Mouse (Mus musculus) heart, postnatal 0 days (tissue): ENCODE measurements at regions not wholly inside any gene's neighbourhood (a gene's known extent, or its start where the extent isn't known, plus 50 kb on each side); places are given as distances from the start of the nearest gene placed in this dataset.

Experiments
- ATAC-seq: fragments of 200-750 bp; cut with Nextera tagmentation; 2 replicates; pipeline ENCODE4 v1.8.0; 2017; ENCODE audit warnings: low read depth, moderate number of reproducible peaks, moderate library complexity; ENCODE audit not compliant: insufficient read depth
- DNase-seq: peaks from one replicate; pipeline ENCODE4 v3.0.0-alpha.2; 2016; ENCODE audit warnings: low spot score
- H3K27ac ChIP-seq: fragments of 300-500 bp; sonication (generic); 2 replicates; pipeline ENCODE4 v1.5.1; 2014; ENCODE audit warnings: low read depth, mild to moderate bottlenecking
- H3K27me3 ChIP-seq: fragments of 300-500 bp; sonication (generic); 2 replicates; pipeline ENCODE4 v1.6.1; 2014; ENCODE audit warnings: low read length, mixed read lengths; ENCODE audit not compliant: control insufficient read depth, insufficient read depth
- H3K36me3 ChIP-seq: fragments of 300-500 bp; sonication (generic); replicated peaks from 2 replicates; pipeline ENCODE4 v1.6.1; 2014; ENCODE audit warnings: low read length, mixed read lengths; ENCODE audit not compliant: control insufficient read depth, insufficient read depth
- H3K4me1 ChIP-seq: fragments of 300-500 bp; sonication (generic); 2 replicates; pipeline ENCODE4 v1.6.1; 2014; ENCODE audit warnings: antibody characterized with exemption; ENCODE audit not compliant: control insufficient read depth, insufficient read depth
- H3K4me2 ChIP-seq: fragments of 300-500 bp; sonication (generic); 2 replicates; pipeline ENCODE4 v1.6.1; 2014; ENCODE audit warnings: low read depth, mild to moderate bottlenecking, low read length, moderate library complexity
- H3K4me3 ChIP-seq: fragments of 300-500 bp; sonication (generic); 2 replicates; pipeline ENCODE4 v1.5.1; 2014; ENCODE audit warnings: low read depth, low read length
- H3K9ac ChIP-seq: fragments of 300-500 bp; sonication (generic); replicated peaks from 2 replicates; pipeline ENCODE4 v1.6.1; 2014; ENCODE audit warnings: low read depth, low read length, mixed read lengths
- H3K9me3 ChIP-seq: fragments of 300-500 bp; sonication (generic); replicated peaks from 2 replicates; pipeline ENCODE4 v1.6.1; 2016; ENCODE audit warnings: low read length; ENCODE audit not compliant: control insufficient read depth
- CTCF ChIP-seq: IDR thresholded peaks from 2 replicates; pipeline ENCODE4 v1.5.1; 2016; ENCODE audit warnings: antibody characterized with exemption, control low read depth, low read depth
- EP300 ChIP-seq: IDR thresholded peaks from 2 replicates; pipeline ENCODE4 v1.6.1; 2016; ENCODE audit warnings: antibody characterized with exemption, low read depth
- WGBS: fragments of 180-500 bp; shearing (Covaris S2); extraction: QIAGEN DNeasy Blood & Tissue Kit; methylation state at CpG from one replicate; pipeline ENCODE4 v1.1.7; 2014; 5-methylcytosine and 5-hydroxymethylcytosine counted together

DNA sequence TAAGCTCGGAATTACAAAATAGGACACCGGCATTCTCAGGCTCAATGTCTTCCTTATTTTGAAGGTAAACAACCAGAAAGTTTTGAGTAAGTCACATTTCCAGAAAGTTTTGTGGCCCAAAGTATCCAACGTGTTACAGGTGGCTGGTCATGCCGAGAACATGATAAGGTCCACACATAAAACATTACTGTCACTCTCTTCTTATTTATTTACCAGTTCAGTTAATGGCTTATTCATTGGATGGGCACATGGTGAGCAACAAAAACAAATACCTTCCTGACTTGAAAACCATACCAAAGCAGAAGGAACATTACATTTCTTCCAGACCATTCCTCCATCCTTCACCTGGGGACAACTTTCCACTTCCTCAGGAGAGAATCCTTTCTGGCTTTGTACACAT, 345.5 kb upstream of the Arid1b start:
- WGBS: 87% methylated on average over 4 of the region's 4 CpGs

DNA sequence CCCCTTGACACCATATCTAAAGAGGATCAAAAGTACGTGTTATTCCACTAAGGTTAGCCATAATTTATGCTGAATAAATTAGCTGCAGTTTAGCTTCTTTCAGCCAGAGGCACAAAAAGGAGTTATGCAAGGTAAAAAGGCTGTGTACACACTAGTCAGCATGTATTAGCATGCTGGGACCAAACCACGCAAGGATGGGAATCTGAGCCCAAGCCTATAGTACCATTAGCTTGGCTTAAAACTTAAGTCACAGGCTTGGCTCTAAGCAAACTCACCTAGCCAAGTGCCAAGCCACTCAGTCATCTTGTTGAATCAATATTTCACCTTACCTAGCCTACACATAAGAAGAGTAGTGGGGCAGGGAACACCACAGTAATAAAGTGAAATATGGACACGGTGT, 339.9 kb upstream of the Arid1b start:
- Histone ChIP-seq H3K27me3 (no peaks in the 10 kb centered on the region), H3K9me3 (no peaks in the 10 kb centered on the region), H3K27ac (no peak overlapping the region), H3K4me1 (no peaks in the 10 kb centered on the region), H3K4me2 (no peak overlapping the region), H3K36me3 (no peaks in the 10 kb centered on the region), H3K4me3 (no peak overlapping the region), H3K9ac (no peak overlapping the region)
- ATAC-seq (no peak), DNase-seq (no peak)
- TF ChIP-seq CTCF (no peak), EP300 (no peak)
- 75% methylated on average over 3 of the region's 3 CpGs for WGBS

More for the DNA sequence above, 345.5 kb upstream of the Arid1b start:
- no peak overlapping the region for H3K9ac ChIP-seq
- no peak overlapping the region for H3K4me3 ChIP-seq
- H3K27me3 ChIP-seq: no peaks in the 10 kb centered on the region
- no peaks in the 10 kb centered on the region for H3K36me3 ChIP-seq
- no peak overlapping the region for H3K4me2 ChIP-seq
- H3K27ac ChIP-seq: no peak overlapping the region
- ATAC-seq (no peak), DNase-seq (no peak)
- H3K4me1 ChIP-seq: no peaks in the 10 kb centered on the region
- TF ChIP-seq EP300 (no peak), CTCF (no peak)
- no peaks in the 10 kb centered on the region for H3K9me3 ChIP-seq

DNA sequence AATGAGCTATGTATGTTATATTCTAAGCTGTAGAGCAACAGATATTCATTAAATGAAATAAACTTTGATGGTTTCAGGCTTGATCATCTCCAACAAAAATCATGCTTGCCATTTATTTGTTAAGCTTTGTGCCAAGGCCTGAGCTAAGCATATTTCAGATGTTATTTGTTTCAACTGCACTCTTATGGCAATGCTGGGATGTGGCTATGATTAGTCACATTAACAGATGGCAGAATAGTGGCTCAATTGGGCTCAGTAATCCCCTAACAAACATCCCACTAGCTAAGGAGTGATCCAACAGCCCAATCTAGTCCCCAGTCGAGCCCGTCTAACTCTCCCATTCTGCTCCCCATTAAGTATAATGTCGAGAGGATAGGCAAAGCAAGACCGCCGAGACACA, 332.1 kb upstream of the Arid1b start:
- Histone ChIP-seq H3K27ac (no peak overlapping the region), H3K4me3 (no peak overlapping the region), H3K4me2 (no peak overlapping the region), H3K9me3 (no peaks in the 10 kb centered on the region), H3K36me3 (no peaks in the 10 kb centered on the region), H3K27me3 (no peaks in the 10 kb centered on the region), H3K4me1 (no peaks in the 10 kb centered on the region), H3K9ac (no peak overlapping the region)
- TF ChIP-seq CTCF: no peak
- no peak for TF ChIP-seq EP300
- 89% methylated on average over 5 of the region's 5 CpGs for WGBS
- ATAC-seq (no peak), DNase-seq (no peak)

DNA sequence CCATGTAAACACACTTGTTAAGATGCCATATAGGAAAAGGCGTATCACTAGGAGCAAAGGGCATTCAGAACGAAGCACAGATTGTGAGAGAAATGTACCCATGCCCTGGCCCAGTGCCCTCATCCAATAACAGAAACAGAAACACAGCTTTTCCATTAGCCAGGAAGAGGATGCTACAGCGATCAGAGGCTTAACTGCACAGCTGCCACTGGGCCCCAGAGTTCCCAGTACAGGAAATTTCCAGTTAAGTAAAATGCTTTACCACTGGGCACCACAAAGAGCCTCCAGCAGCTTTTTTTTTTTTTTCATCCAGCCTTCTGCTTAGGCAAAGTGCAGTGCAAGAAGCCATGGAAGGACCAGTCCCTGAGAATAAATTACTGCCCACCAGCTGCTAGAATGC, 325.6 kb upstream of the Arid1b start:
- Histone ChIP-seq H3K4me1 (no peaks in the 10 kb centered on the region), H3K4me3 (no peak overlapping the region), H3K36me3 (no peaks in the 10 kb centered on the region), H3K9me3 (no peaks in the 10 kb centered on the region), H3K27me3 (no peaks in the 10 kb centered on the region), H3K9ac (no peak overlapping the region), H3K27ac (no peak overlapping the region), H3K4me2 (no peak overlapping the region)
- no peak for ATAC-seq
- DNase-seq: no peak
- 72% methylated on average over 3 of the region's 3 CpGs for WGBS
- TF ChIP-seq CTCF: no peak
- TF ChIP-seq EP300: no peak

DNA sequence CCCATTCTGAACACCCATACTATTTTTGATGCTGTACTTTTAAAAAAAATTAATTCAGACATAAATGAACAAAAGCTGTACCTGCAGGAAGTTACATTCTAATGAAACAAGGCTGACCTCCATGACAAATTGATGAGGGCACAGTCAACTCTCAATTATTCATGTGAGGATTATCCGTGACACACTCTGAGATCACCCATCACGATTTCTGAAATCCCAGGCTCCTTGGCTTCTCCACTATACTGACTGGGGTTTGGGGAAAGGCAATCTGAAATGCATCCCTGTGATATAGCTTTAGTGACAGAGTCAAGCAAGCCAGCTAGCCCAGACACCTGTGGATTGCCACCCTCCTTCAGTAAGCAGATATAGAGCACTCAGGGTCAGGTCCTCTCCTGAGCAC, 320.9 kb upstream of the Arid1b start:
- Histone ChIP-seq H3K4me2 (no peak overlapping the region), H3K9me3 (no peaks in the 10 kb centered on the region), H3K9ac (no peak overlapping the region), H3K4me1 (no peaks in the 10 kb centered on the region), H3K4me3 (no peak overlapping the region), H3K27ac (no peak overlapping the region), H3K36me3 (no peaks in the 10 kb centered on the region), H3K27me3 (no peaks in the 10 kb centered on the region)
- WGBS: 86% methylated on average over 2 of the region's 2 CpGs
- ATAC-seq (no peak), DNase-seq (no peak)
- TF ChIP-seq EP300 (no peak), CTCF (no peak)

DNA sequence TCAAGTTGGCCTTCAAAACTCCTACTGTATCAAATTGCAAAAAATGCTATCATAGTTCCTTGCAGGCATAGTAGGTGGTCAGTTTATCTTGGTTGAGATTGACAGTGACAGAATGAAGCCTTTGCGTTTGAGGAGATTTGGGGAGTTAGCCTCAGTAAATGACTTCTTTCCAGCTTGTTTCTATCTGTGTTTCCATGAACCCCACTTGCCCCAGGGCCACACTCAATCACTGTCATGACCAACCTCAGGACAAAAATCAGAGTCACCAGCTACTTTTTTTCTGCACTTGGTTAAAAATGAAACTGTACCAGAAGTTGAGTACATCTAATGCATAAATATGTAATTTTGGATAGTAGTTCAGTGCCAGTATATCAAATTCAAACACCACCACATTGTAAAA, 287.7 kb upstream of the Arid1b start:
- Histone ChIP-seq H3K9ac (no peak overlapping the region), H3K9me3 (no peaks in the 10 kb centered on the region), H3K4me1 (no peaks in the 10 kb centered on the region), H3K4me2 (no peak overlapping the region), H3K36me3 (no peaks in the 10 kb centered on the region), H3K27ac (no peak overlapping the region), H3K4me3 (no peak overlapping the region), H3K27me3 (no peaks in the 10 kb centered on the region)
- TF ChIP-seq CTCF (no peak), EP300 (no peak)
- no peak for ATAC-seq
- 71% methylated on average over 1 of the region's 1 CpGs for WGBS
- no peak for DNase-seq
